Mouse (Mus musculus) olfactory bulb, adult 2 months (tissue): ENCODE measurements at regions not wholly inside any gene's neighbourhood (a gene's known extent, or its start where the extent isn't known, plus 50 kb on each side); places are given as distances from the start of the nearest gene placed in this dataset.

Experiments
- CTCF ChIP-seq: fragments of 200-500 bp; IDR thresholded peaks from 2 replicates; pipeline ENCODE4 v1.5.1; 2012; ENCODE audit warnings: low read depth, mild to moderate bottlenecking, low read length, moderate library complexity; ENCODE audit not compliant: insufficient read depth
- POLR2A ChIP-seq: fragments of 200-500 bp; IDR thresholded peaks from 2 replicates; pipeline ENCODE4 v1.6.1; 2012; ENCODE audit warnings: mild to moderate bottlenecking, low read depth, low read length, moderate library complexity; ENCODE audit not compliant: insufficient read depth

DNA sequence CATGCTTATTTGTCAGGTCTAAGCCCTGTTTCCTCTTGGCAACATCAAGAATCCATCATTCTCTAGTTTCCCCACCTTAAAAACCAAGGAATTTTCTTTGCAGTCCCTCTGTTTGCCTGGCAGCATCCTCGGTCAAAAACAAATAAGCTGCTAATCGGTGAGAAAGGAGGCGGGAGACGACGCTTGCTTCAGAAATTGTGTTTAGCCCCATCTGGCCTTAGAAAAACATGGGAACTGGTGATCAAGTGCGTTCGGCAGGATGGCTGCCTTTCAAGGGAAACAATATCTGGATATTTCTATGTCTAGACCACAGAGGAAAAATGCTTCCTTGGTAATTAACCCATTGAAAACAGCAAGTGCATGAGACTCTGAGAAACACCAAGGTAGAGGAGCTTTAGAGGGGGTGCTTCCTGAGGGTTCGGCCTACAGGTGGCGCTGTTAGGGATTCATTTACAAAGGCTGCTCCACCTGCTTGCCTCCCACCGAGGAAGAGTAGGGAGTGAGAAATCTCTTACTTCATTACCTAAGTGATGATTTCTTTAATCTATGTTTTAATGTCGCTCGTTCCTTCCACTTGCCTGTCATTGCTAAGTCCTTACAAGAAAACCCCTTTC lies 174.7 kb upstream of the Col8a1 start:
- TF ChIP-seq CTCF, result no peak
- no peak for TF ChIP-seq POLR2A
